Mouse (Mus musculus): ENCODE measurements at regions not wholly inside any gene's neighbourhood (a gene's known extent, or its start where the extent isn't known, plus 50 kb on each side); places are given as distances from the start of the nearest gene placed in this dataset.

DNA sequence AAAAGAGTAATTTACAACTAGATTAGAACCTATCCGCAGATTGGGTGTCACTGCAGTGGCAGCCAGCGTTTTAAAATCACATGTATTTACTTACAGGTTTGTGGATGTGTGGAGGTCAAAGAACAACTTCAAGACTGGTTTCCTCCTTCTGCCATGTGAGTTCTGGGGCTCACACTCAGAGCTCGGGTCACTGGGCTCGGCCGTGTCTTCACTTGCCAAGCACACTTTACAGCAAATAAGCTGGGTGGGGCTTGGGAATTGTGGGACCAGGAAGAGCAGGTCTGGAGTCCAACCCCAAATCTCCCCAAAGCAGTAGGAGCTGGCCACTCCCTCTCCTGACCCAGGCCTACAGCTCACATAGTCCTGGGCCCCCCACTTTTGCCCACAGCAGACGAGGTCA is 202.5 kb upstream of the 4930535I16Rik start:
- H3K9me3 ChIP-seq (replicated peaks): no peaks in the 10 kb centered on the region
- H3K9ac ChIP-seq: no peak overlapping the region
- 0 out of 2 replicates have a peak, but pooled peaks cover 6% of the 10 kb centered on the region for H3K27me3 ChIP-seq (replicated peaks)
- H3K36me3 ChIP-seq: no peaks in the 10 kb centered on the region
- H3K4me2 ChIP-seq: no peak overlapping the region
- no peak for ATAC-seq
- WGBS (ENCODE audit: insufficient replicate concordance): 57% methylated on average over 6 of the region's 6 CpGs
- no peak overlapping the region for H3K4me3 ChIP-seq
- H3K4me1 ChIP-seq: no peaks in the 10 kb centered on the region
- no peak overlapping the region for H3K27ac ChIP-seq

DNA sequence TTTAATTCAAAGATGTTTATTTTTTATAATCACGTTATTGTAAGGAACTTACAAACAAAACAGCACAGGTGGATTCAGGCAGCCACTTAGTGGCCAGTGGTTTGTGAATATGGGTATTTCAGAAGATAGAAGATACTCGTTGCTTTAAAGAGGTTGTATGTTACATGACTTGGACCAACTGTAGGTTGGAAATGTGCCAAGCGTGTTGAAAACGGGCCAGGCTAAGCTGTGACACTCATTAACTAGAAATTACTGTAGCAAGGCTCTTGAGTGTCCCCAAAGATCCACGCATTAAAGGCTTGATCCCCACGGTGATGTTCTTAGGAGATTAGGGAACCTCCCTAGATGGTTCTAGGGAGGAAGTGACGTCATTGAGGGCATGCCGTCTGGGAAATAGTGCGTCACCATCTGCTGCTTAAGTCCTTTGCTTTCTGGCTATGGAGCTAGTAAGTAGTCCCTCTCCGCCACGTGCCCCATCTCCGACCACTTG is 196.1 kb upstream of the 4930535I16Rik start:
- Histone ChIP-seq H3K4me3 (no peak overlapping the region), H3K9ac (no peak overlapping the region), H3K36me3 (no peaks in the 10 kb centered on the region), H3K9me3 (replicated peaks) (no peaks in the 10 kb centered on the region), H3K4me1 (no peaks in the 10 kb centered on the region), H3K27ac (no peak overlapping the region), H3K27me3 (replicated peaks) (0 out of 2 replicates have a peak, but pooled peaks cover 6% of the 10 kb centered on the region), H3K4me2 (no peak overlapping the region)
- WGBS (ENCODE audit: insufficient replicate concordance): 56% methylated on average over 12 of the region's 12 CpGs
- ATAC-seq: no peak

DNA sequence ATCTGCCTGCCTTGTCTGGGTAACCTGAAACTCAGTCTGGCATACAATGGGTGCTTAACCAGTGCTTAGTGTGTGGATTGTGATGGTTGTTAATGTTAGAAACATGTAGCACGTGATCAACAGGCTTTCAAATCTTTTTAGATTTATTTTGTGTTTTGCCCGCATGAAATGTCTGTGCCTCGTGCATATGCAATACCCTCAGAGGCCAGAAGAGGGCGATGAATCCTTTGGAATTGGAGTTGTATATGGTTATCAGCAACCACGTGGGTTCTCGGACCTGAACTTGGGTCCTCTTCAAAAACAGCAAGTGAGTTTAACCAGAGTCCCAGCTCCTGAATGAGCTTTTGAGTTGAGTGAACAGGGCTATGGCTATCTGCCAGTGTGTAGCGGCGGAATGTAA is 192.9 kb upstream of the 4930535I16Rik start:
- WGBS (ENCODE audit: insufficient replicate concordance): 49% methylated on average over 8 of the region's 8 CpGs

DNA sequence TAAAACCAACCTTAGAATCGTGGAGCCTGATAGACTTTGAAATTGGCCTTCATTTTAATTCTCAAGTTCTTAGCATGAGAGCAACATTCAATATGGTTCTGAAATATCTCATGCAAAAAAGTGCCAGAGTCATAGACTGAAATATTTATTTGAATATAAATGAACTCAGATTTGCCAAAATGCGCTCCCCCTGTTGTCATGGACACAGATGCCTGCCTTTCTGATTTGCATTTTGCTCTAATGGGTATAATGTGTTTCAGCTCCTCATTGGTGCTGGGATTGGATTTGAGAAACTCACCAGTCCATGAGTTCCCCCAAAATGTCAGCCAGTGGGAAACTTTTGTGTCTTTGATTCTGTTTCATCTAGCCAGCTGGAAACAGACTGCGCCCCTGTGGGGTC is 191.5 kb upstream of the 4930535I16Rik start:
- no peaks in the 10 kb centered on the region for H3K4me1 ChIP-seq
- H3K4me3 ChIP-seq: no peak overlapping the region
- 70% methylated on average over 3 of the region's 3 CpGs for WGBS (ENCODE audit: insufficient replicate concordance)
- H3K9ac ChIP-seq: no peak overlapping the region
- no peaks in the 10 kb centered on the region for H3K9me3 ChIP-seq (replicated peaks)
- H3K27ac ChIP-seq: no peak overlapping the region
- no peak overlapping the region for H3K4me2 ChIP-seq
- no peaks in the 10 kb centered on the region for H3K27me3 ChIP-seq (replicated peaks)
- no peak for ATAC-seq
- H3K36me3 ChIP-seq: no peaks in the 10 kb centered on the region

More for the DNA sequence above, 192.9 kb upstream of the 4930535I16Rik start:
- Histone ChIP-seq H3K4me1 (no peaks in the 10 kb centered on the region), H3K9me3 (replicated peaks) (no peaks in the 10 kb centered on the region), H3K4me3 (no peak overlapping the region), H3K9ac (no peak overlapping the region), H3K4me2 (no peak overlapping the region), H3K27me3 (replicated peaks) (no peaks in the 10 kb centered on the region), H3K27ac (no peak overlapping the region), H3K36me3 (no peaks in the 10 kb centered on the region)
- ATAC-seq: no peak

DNA sequence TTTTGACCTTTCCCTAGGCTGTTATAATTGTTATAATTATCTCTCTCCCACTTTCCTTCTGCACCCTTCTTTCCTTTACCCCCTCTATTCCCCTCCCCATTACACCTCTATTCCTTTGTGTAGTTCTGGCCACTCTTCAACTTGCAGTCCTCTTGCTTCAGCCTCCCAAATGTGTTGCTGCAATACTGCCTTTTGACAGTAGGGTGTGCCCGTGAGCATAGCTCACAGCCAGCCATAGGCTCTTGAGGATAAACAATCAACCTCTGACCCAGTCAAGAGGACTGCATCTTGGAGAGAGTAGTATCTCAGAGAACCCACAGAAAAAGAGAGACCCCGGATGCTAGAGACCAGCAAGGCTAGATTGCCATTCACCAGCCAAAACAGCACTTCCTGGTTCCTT is 184.9 kb upstream of the 4930535I16Rik start:
- Histone ChIP-seq H3K36me3 (no peaks in the 10 kb centered on the region), H3K4me3 (no peak overlapping the region), H3K27ac (no peak overlapping the region), H3K4me2 (no peak overlapping the region), H3K9ac (no peak overlapping the region), H3K9me3 (replicated peaks) (no peaks in the 10 kb centered on the region), H3K4me1 (no peaks in the 10 kb centered on the region), H3K27me3 (replicated peaks) (peaks cover 14% of the 10 kb centered on the region; the same call in 1 of the 2 replicates)
- 24% methylated on average over 2 of the region's 2 CpGs for WGBS (ENCODE audit: insufficient replicate concordance)
- ATAC-seq: no peak

DNA sequence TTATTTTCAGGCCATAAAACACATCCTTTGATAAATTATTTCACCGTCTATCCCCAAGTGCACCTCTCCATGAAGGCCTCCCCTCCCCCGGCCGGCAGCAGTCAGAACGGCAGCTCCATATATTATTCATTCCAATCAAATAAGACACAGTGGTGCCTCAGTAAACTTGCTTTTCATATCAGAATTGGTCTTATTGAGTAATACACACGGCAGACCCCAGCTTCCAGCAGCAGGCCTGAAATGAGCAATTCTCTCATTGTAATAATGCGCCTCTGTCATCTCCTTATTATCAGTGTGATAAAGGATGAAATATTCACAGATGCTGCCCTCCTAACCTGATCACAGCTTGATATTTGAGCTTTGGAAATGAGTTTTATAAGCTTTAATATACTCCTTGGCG is 169.0 kb upstream of the 4930535I16Rik start:
- WGBS (ENCODE audit: insufficient replicate concordance): 76% methylated on average over 7 of the region's 7 CpGs
- Histone ChIP-seq H3K4me3 (no peak overlapping the region), H3K27ac (no peak overlapping the region), H3K27me3 (replicated peaks) (no peaks in the 10 kb centered on the region), H3K9ac (no peak overlapping the region), H3K36me3 (no peaks in the 10 kb centered on the region), H3K4me2 (no peak overlapping the region), H3K9me3 (replicated peaks) (no peaks in the 10 kb centered on the region), H3K4me1 (no peaks in the 10 kb centered on the region)
- no peak for ATAC-seq

DNA sequence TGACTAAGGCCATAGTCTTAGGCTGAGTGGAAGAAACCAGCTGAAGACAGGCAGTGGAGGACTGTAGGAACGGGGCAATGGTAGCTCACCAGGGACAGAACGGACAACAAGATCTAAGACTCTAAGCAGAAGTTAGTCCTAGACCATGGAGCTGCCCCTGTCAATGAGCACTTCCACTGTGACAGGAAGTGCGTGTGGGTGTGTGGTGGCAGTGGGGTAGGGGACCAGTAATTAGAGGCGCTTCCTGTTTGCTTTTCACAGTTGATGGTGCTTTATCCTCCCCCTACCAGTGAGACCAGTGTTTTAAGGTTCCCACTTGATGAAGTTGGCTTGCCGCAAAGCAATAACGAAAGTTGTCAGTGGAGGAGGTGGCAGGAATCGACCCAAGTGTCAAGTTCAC is 168.4 kb upstream of the 4930535I16Rik start:
- WGBS (ENCODE audit: insufficient replicate concordance): 55% methylated on average over 7 of the region's 7 CpGs
- no peaks in the 10 kb centered on the region for H3K27me3 ChIP-seq (replicated peaks)
- no peaks in the 10 kb centered on the region for H3K9me3 ChIP-seq (replicated peaks)
- no peak overlapping the region for H3K4me3 ChIP-seq
- H3K4me2 ChIP-seq: no peak overlapping the region
- H3K27ac ChIP-seq: no peak overlapping the region
- no peak for ATAC-seq
- H3K36me3 ChIP-seq: no peaks in the 10 kb centered on the region
- H3K4me1 ChIP-seq: no peaks in the 10 kb centered on the region
- H3K9ac ChIP-seq: no peak overlapping the region

DNA sequence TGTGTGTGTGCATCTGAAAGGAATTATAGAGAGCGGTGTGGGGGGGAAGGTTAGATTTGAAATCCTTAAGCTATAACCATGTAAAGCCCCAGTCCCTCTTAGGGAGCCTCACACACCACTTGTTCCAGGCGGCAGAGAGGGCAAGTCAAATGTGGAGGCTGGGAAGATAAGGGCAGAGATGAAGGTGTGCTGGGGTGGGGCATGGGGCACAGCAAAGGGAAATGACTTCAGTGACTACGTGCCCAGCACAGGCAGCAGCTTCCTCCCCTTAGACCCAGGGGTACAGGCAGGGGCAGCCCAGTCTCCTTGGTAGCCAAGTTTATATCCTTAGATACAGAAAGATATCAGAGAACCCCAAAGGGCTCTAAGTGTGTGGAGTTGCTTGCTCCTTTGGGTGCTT is 161.8 kb upstream of the 4930535I16Rik start:
- Histone ChIP-seq H3K9ac (no peak overlapping the region), H3K4me3 (no peak overlapping the region), H3K4me1 (peaks cover 14% of the 10 kb centered on the region), H3K9me3 (replicated peaks) (no peaks in the 10 kb centered on the region), H3K27ac (peak overlapping the region; percentile 30; the same call in 1 of the 2 replicates), H3K36me3 (no peaks in the 10 kb centered on the region), H3K27me3 (replicated peaks) (no peaks in the 10 kb centered on the region), H3K4me2 (peak overlapping the region; percentile 40)
- peak; percentile 89 for ATAC-seq
- WGBS (ENCODE audit: insufficient replicate concordance): 46% methylated on average over 3 of the region's 3 CpGs

DNA sequence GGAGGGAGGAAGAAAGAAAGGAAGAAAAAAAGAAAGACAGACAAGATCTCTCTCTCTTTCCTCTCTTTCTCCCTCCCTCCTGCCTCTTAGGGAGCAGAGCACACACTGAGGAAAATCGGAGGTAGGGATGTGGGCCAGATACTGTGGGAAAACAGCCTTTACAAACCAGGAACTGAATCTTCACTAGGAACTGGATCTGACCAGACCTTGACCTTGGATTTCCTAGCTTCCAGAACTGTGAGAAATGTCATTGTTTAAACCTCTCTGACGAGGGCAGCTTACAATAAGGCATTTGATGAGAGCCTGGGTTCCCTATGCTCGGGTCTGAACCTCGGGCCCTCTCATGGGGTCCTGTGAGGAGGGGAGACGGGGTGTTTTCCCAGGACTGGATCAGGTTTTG is 157.7 kb upstream of the 4930535I16Rik start:
- WGBS (ENCODE audit: insufficient replicate concordance): 54% methylated on average over 5 of the region's 5 CpGs
- peaks cover 14% of the 10 kb centered on the region for H3K4me1 ChIP-seq
- no peak for ATAC-seq
- no peaks in the 10 kb centered on the region for H3K27me3 ChIP-seq (replicated peaks)
- no peaks in the 10 kb centered on the region for H3K36me3 ChIP-seq
- H3K9ac ChIP-seq: no peak overlapping the region
- H3K27ac ChIP-seq: no peak overlapping the region
- H3K9me3 ChIP-seq (replicated peaks): no peaks in the 10 kb centered on the region
- no peak overlapping the region for H3K4me3 ChIP-seq
- no peak overlapping the region for H3K4me2 ChIP-seq

DNA sequence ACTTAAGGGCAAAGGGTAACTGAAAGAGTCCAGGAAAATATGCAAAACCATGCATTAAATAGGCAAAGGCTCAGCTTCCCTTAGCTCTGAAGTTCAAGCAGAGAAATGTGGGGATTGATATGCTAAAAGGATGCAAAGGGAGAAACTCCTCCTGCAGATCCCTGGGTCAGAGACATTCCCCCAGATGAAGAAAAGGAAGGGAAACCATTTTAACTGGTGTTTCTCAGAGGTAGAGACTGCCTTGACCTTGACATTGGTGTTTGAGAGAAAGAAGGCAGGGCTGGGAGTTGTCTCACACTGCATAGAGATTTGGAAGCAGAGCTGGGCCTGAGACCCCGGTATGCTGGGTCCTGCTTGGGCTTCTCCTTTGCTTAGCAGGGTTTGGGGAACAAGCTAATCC is 155.8 kb upstream of the 4930535I16Rik start:
- no peaks in the 10 kb centered on the region for H3K36me3 ChIP-seq
- H3K27me3 ChIP-seq (replicated peaks): no peaks in the 10 kb centered on the region
- H3K4me2 ChIP-seq: no peak overlapping the region
- no peak overlapping the region for H3K9ac ChIP-seq
- no peak overlapping the region for H3K27ac ChIP-seq
- ATAC-seq: no peak
- no peaks in the 10 kb centered on the region for H3K9me3 ChIP-seq (replicated peaks)
- no peak overlapping the region for H3K4me3 ChIP-seq
- 60% methylated on average over 1 of the region's 1 CpGs for WGBS (ENCODE audit: insufficient replicate concordance)
- no peaks in the 10 kb centered on the region for H3K4me1 ChIP-seq

DNA sequence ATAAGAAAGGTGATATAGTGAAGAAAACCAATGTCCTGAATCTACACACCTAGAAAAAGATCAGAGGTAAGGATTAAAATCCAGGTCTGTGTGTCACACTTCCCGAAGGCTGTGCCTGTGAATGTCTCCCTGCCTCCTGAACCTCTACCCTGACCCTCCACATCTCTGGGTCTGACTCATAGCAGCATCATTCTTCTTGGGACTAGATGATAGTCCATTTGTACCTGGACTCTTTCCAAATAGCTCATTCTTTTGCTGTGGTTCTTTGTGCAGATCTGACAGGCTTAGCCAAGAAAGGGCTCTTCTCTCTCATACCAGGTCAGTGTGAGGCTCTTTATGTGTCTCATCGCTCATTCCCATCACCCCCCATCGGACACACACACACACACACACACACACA is 146.8 kb upstream of the 4930535I16Rik start:
- 63% methylated on average over 3 of the region's 3 CpGs for WGBS (ENCODE audit: insufficient replicate concordance)
- no peak overlapping the region for H3K4me3 ChIP-seq
- ATAC-seq: no peak
- no peaks in the 10 kb centered on the region; the same call in 1 of the 2 replicates for H3K27me3 ChIP-seq (replicated peaks)
- no peaks in the 10 kb centered on the region for H3K36me3 ChIP-seq
- no peak overlapping the region for H3K4me2 ChIP-seq
- H3K27ac ChIP-seq: no peak overlapping the region
- H3K9me3 ChIP-seq (replicated peaks): no peaks in the 10 kb centered on the region
- H3K4me1 ChIP-seq: no peaks in the 10 kb centered on the region
- H3K9ac ChIP-seq: no peak overlapping the region

DNA sequence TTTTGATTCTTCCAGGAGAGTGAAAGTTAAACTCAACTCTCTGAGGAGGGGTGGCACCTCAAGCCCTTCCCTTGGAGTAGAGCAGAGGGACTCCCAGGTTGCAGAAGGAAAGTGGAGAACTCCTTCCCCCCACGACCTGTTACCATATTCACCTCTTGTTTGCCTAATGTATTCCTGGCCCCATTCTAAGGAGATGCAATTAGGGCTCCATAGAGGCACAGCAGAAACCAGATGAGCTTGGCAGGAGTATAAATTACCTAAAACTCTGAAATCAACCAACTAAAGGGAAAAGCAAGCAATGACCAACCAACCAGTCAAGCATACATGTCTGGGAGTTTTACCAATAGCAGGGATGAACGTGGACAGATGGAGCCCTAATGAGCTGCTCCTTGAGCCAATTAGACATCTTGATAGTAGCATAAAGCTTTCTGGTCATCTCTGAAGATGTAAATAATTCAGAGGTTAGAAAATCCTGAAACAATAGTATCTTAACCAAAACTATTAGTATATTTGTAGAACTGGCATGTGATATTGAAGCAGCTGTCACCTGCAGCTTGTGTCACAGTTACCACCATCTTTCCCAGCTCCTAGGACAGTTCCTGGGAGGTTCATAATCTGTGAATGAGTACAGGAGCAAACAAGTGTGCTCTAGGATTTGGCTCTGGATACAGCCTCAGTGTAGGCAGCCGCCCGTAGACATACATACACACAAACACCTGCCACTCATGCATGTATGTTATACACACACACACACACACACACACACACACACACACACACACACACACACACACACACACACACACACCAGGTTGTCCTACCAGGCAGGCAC is 145.7 kb upstream of the 4930535I16Rik start:
- no peaks in the 10 kb centered on the region for H3K36me3 ChIP-seq
- WGBS (ENCODE audit: insufficient replicate concordance): 59% methylated on average over 4 of the region's 4 CpGs
- no peak overlapping the region for H3K4me2 ChIP-seq
- H3K27ac ChIP-seq: no peak overlapping the region
- no peaks in the 10 kb centered on the region; the same call in 1 of the 2 replicates for H3K27me3 ChIP-seq (replicated peaks)
- no peak for ATAC-seq
- H3K4me1 ChIP-seq: no peaks in the 10 kb centered on the region
- H3K9ac ChIP-seq: no peak overlapping the region
- H3K9me3 ChIP-seq (replicated peaks): no peaks in the 10 kb centered on the region
- no peak overlapping the region for H3K4me3 ChIP-seq

All from liver, embryonic 12.5 days (tissue).